Mouse (Mus musculus) ES-Bruce4 (cell line): Measurements from ENCODE around the gene Styx. TPM values are rescaled to one million over a fixed set of nuclear protein-coding genes. Genes with fewer than 3 reads are reported as not detected.

ENCODE experiments used
- H3K27ac ChIP-seq: 2 replicates; pipeline ENCODE4 v1.5.1; 2012; ENCODE audit warnings: low read length, inconsistent platforms; ENCODE audit not compliant: insufficient read depth
- H3K27me3 ChIP-seq: 2 replicates; pipeline ENCODE4 v1.6.1; 2012; ENCODE audit warnings: mild to moderate bottlenecking, low read length, inconsistent platforms; ENCODE audit not compliant: control insufficient read depth, poor library complexity, insufficient read depth, severe bottlenecking
- H3K36me3 ChIP-seq: 2 replicates; pipeline ENCODE4 v1.6.1; 2012; ENCODE audit warnings: inconsistent platforms, mild to moderate bottlenecking, low read length, moderate library complexity; ENCODE audit not compliant: control insufficient read depth, poor library complexity, insufficient read depth, severe bottlenecking
- H3K4me1 ChIP-seq: one replicate; pipeline ENCODE4 v1.8.1; 2011; ENCODE audit warnings: low read length; ENCODE audit not compliant: control insufficient read depth, insufficient read depth
- H3K4me3 ChIP-seq: 2 replicates; pipeline ENCODE4 v1.5.1; 2011; ENCODE audit warnings: low read depth, mild to moderate bottlenecking, low read length
- H3K9ac ChIP-seq: 2 replicates; pipeline ENCODE4 v1.6.1; 2012; ENCODE audit warnings: low read depth, mild to moderate bottlenecking, inconsistent platforms; ENCODE audit not compliant: poor library complexity, severe bottlenecking
- H3K9me3 ChIP-seq: replicated peaks from 2 replicates; pipeline ENCODE4 v1.6.1; 2012; ENCODE audit warnings: mild to moderate bottlenecking, low read length, inconsistent platforms; ENCODE audit not compliant: control insufficient read depth, poor library complexity, insufficient read depth, severe bottlenecking
- CTCF ChIP-seq: IDR thresholded peaks from one replicate; pipeline ENCODE4 v1.8.1; 2011; ENCODE audit warnings: low read depth, low read length
- EP300 ChIP-seq: IDR thresholded peaks from 2 replicates; pipeline ENCODE4 v1.6.1; 2011; ENCODE audit warnings: low read depth, low read length; ENCODE audit not compliant: insufficient read depth
- POLR2A ChIP-seq: IDR thresholded peaks from one replicate; pipeline ENCODE4 v1.8.1; 2011; ENCODE audit warnings: low read length; ENCODE audit not compliant: insufficient read depth
- polyA plus RNA-seq: library from polyadenylated mRNA; stranded (reverse); fragments of >200 nt; gene quantifications from 2 replicates; pipeline ENCODE4 v1.2.4, GENCODE M21; 2011; ENCODE audit warnings: low read depth; ENCODE audit not compliant: missing spikeins, insufficient read depth, insufficient read length

Gene Styx
- polyA plus RNA-seq, 1 experiment, result 36.7 TPM

DNA sequence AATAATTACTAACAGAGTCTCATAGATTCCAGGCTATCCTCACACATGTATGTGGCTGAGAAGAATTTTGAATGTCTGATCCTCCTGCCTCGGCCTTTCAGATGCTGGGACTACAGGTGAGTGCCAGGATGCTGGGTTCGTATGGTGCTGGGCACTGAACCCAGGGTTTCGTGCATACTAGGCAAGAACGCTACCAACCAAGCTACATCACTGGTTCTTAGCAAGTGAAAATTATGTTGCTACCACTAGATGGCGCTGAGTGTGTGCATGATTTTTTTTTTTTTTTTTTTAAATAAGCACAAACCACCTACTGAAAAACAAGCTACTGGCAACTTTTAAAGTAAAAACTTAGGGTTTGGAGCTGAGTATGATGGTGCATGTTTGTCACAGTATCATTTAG, 72.3 kb downstream of the Styx start:
- TF ChIP-seq POLR2A, result no peak
- TF ChIP-seq CTCF, result peak; percentile 21
- no peak for TF ChIP-seq EP300
- Histone ChIP-seq H3K36me3 (no peaks in the 10 kb centered on the region), H3K27ac (no peak overlapping the region), H3K9ac (no peak overlapping the region), H3K4me3 (no peak overlapping the region), H3K4me1 (no peaks in the 10 kb centered on the region), H3K9me3 (peaks cover 5% of the 10 kb centered on the region; the same call in 1 of the 2 replicates), H3K27me3 (no peaks in the 10 kb centered on the region)

DNA sequence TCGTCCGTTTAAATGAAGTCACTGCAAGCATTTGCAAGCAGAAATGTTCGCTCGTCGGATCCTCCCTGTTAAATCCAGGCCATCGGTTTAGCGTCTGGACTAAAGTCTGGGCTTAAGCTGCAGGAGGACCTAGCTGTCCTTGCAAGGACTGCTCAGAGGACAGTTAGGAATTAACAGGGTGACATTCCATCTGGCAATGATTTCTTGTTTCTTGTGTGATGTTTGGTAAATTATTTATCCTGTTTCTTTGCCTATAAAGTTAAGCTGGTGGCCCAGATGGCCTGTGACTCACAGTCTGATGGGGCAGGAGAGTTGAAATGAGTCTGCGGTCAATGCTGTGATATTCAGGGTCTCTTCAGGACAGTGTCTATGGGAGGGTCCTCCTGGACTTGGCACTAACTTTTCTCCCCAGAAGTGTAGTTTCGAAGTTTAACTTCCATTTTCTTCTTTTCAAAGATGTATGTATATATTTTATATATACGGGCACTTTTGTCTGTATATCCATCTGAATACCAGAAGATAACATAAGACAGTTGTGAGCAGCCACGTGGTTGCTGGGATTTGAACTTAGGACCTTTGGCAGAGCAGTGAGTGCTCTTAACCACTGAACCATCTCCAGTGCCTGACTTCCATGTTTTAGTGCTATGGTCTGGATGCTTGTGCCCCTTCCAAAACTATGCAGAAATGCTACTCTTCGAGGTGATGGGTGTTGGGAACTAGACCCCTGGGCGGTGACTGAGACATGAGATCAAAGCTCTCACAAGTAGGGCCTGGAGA, 79.4 kb downstream of the Styx start:
- TF ChIP-seq POLR2A (no peak), CTCF (no peak), EP300 (no peak)
- H3K36me3 ChIP-seq, result no peaks in the 10 kb centered on the region
- H3K27ac ChIP-seq, result no peak overlapping the region
- H3K9me3 ChIP-seq, result peaks cover 7% of the 10 kb centered on the region; the same call in 1 of the 2 replicates
- no peak overlapping the region for H3K4me3 ChIP-seq
- no peaks in the 10 kb centered on the region for H3K4me1 ChIP-seq
- H3K9ac ChIP-seq, result no peak overlapping the region
- H3K27me3 ChIP-seq, result no peaks in the 10 kb centered on the region

DNA sequence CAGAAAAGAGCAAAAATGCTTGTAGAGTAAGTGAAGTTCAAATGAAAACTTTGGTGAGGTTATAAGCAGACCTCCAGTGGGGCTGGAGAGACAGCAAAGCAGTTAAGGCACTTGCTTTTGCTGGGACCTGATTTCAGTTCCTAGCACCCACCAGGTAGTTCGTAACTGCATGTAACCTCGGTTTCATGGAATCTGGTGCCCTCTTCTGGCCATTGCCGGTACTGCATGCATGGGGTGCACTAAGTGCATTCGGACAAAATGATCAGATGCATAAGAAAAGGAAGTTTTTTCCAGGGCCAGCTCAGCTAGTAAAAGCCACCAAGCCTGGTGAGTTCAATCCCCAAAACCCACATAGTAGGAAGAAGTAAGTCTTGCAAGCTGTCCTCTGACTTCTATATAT, 81.1 kb downstream of the Styx start:
- H3K4me1 ChIP-seq, result no peaks in the 10 kb centered on the region
- 0 out of 2 replicates have a peak, but pooled peaks cover 2% of the 10 kb centered on the region for H3K9me3 ChIP-seq
- no peaks in the 10 kb centered on the region for H3K27me3 ChIP-seq
- H3K27ac ChIP-seq, result no peak overlapping the region
- no peaks in the 10 kb centered on the region for H3K36me3 ChIP-seq
- H3K4me3 ChIP-seq, result no peak overlapping the region
- no peak overlapping the region for H3K9ac ChIP-seq
- TF ChIP-seq CTCF (peak; percentile 73), POLR2A (no peak)

GRCm38 (mm10) chr14:45434220-45434619, 83.3 kb downstream of the Styx start:
- Histone ChIP-seq H3K36me3 (no peaks in the 10 kb centered on the region), H3K4me3 (no peak overlapping the region), H3K9me3 (0 out of 2 replicates have a peak, but pooled peaks cover 2% of the 10 kb centered on the region), H3K9ac (no peak overlapping the region), H3K4me1 (peaks cover 1% of the 10 kb centered on the region), H3K27me3 (no peaks in the 10 kb centered on the region), H3K27ac (no peak overlapping the region)
- TF ChIP-seq EP300, result no peak
- TF ChIP-seq POLR2A, result no peak
- peak; percentile 30 for TF ChIP-seq CTCF

DNA sequence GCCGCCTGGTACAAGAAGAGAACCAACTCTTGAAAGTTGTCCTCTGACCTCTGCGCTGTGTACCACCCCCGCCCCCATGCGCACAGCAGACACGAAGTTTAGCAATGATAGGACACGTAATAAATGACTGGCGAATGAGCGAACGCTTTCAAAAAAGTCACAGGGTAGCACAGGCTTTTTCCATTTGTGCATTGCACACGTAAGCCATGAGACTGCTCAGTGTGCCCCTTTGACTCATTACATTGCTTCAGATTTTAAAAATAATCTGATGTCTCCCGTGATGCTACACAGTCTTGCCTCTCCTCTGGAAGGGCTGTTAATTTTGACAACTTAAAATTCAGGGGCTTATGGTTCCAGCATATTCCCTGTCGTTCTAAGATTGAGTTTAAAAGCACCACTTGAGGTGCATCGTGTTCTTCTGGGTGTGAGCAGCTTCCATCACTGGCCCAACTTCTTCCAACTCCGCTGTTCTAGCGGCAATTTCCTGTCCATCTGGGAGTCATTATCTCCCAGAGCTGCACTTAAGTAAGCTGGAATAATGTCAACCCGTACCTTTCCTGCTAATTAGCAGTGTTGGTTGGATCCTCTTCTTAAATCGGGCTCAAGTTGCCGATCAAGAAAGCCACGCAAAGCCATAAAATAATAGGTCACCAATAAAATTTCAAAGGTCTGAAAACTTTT, 87.5 kb downstream of the Styx start:
- TF ChIP-seq CTCF (no peak), POLR2A (no peak)
- Histone ChIP-seq H3K27me3 (no peaks in the 10 kb centered on the region), H3K36me3 (no peaks in the 10 kb centered on the region), H3K27ac (no peak overlapping the region), H3K4me3 (no peak overlapping the region), H3K9ac (no peak overlapping the region), H3K4me1 (peaks cover 3% of the 10 kb centered on the region), H3K9me3 (no peaks in the 10 kb centered on the region)

DNA sequence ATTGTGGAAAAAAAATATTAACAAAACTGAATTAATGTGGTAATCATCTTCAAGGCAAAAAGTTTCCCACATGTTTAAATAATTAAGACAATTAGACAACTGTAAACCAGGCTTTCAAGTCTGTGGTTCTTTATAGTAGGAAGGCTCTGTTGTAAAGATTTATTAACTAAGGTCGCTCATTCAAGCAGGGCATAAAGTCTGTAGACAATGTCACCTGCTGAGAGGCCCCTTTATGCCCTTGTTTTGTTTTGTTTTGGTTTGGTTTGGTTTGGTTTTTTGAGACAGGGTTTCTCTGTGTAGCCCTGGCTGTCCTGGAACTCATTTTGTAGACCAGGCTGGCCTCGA, 88.0 kb downstream of the Styx start:
- no peak for TF ChIP-seq CTCF
- no peak for TF ChIP-seq POLR2A
- TF ChIP-seq EP300, result no peak
- H3K36me3 ChIP-seq, result no peaks in the 10 kb centered on the region
- H3K4me1 ChIP-seq, result peaks cover 3% of the 10 kb centered on the region
- H3K9me3 ChIP-seq, result no peaks in the 10 kb centered on the region
- H3K27ac ChIP-seq, result no peak overlapping the region
- no peaks in the 10 kb centered on the region for H3K27me3 ChIP-seq
- no peak overlapping the region for H3K4me3 ChIP-seq
- no peak overlapping the region for H3K9ac ChIP-seq
